Mouse (Mus musculus): ENCODE results near the gene Tjp1. TPM values are rescaled to one million over a fixed set of nuclear protein-coding genes. Genes with fewer than 3 reads are reported as not detected.

Gene Tjp1
- polyA plus RNA-seq, 1 experiment from 2014 or later = 19.7 TPM

- Histone ChIP-seq H3K27ac (ENCODE audit: low read length) (no peak overlapping the region), H3K9ac (ENCODE audit: low read length) (no peak overlapping the region), H3K4me1 (ENCODE audit: control insufficient read depth, insufficient read depth, low read length) (peaks cover 28% of the 10 kb centered on the region), H3K27me3 (ENCODE audit: control insufficient read depth, insufficient read depth, low read length) (no peaks in the 10 kb centered on the region), H3K36me3 (ENCODE audit: control insufficient read depth, insufficient read depth) (no peaks in the 10 kb centered on the region), H3K9me3 (replicated peaks; ENCODE audit: control insufficient read depth, low read length) (no peaks in the 10 kb centered on the region), H3K4me2 (ENCODE audit: low read depth, low read length) (no peak overlapping the region), H3K4me3 (ENCODE audit: low read length) (no peak overlapping the region)
- ATAC-seq (replicated peaks; ENCODE audit: extremely low read depth, insufficient read depth, low FRiP score) = no peak; the same call in 1 of the 2 replicates
- WGBS = 31% methylated on average over 2 of the region's 2 CpGs
Measured at GRCm38 (mm10) chr7:65456031-65456430, 71.5 kb downstream of the Tjp1 start.

GRCm38 (mm10) chr7:65455208-65455607 is 72.4 kb downstream of the Tjp1 start:
- Histone ChIP-seq H3K9me3 (replicated peaks; ENCODE audit: control insufficient read depth, low read length) (no peaks in the 10 kb centered on the region), H3K27ac (ENCODE audit: low read length) (no peak overlapping the region), H3K4me1 (ENCODE audit: control insufficient read depth, insufficient read depth, low read length) (peaks cover 19% of the 10 kb centered on the region), H3K36me3 (ENCODE audit: control insufficient read depth, insufficient read depth) (no peaks in the 10 kb centered on the region), H3K4me2 (ENCODE audit: low read depth, low read length) (no peak overlapping the region), H3K4me3 (ENCODE audit: low read length) (no peak overlapping the region), H3K27me3 (ENCODE audit: control insufficient read depth, insufficient read depth, low read length) (no peaks in the 10 kb centered on the region), H3K9ac (ENCODE audit: low read length) (no peak overlapping the region)
- 94% methylated on average over 3 of the region's 3 CpGs for WGBS
- no peak for ATAC-seq (replicated peaks; ENCODE audit: extremely low read depth, insufficient read depth, low FRiP score)

GRCm38 (mm10) chr7:65454269-65454668 is 73.3 kb downstream of the Tjp1 start:
- no peak for ATAC-seq (replicated peaks; ENCODE audit: extremely low read depth, insufficient read depth, low FRiP score)
- no peak overlapping the region for H3K4me2 ChIP-seq (ENCODE audit: low read depth, low read length)
- no peak overlapping the region for H3K27ac ChIP-seq (ENCODE audit: low read length)
- 38% methylated on average over 3 of the region's 3 CpGs for WGBS
- no peaks in the 10 kb centered on the region for H3K36me3 ChIP-seq (ENCODE audit: control insufficient read depth, insufficient read depth)
- H3K9ac ChIP-seq (ENCODE audit: low read length) = no peak overlapping the region
- H3K4me3 ChIP-seq (ENCODE audit: low read length) = no peak overlapping the region
- peaks cover 12% of the 10 kb centered on the region for H3K4me1 ChIP-seq (ENCODE audit: control insufficient read depth, insufficient read depth, low read length)
- H3K9me3 ChIP-seq (replicated peaks; ENCODE audit: control insufficient read depth, low read length) = no peaks in the 10 kb centered on the region; the same call in 1 of the 2 replicates
- H3K27me3 ChIP-seq (ENCODE audit: control insufficient read depth, insufficient read depth, low read length) = no peaks in the 10 kb centered on the region

- H3K4me2 ChIP-seq (ENCODE audit: low read depth, low read length) = no peak overlapping the region
- peaks cover 4% of the 10 kb centered on the region; the same call in 1 of the 2 replicates for H3K9me3 ChIP-seq (replicated peaks; ENCODE audit: control insufficient read depth, low read length)
- no peak overlapping the region for H3K27ac ChIP-seq (ENCODE audit: low read length)
- H3K4me3 ChIP-seq (ENCODE audit: low read length) = no peak overlapping the region
- H3K36me3 ChIP-seq (ENCODE audit: control insufficient read depth, insufficient read depth) = no peaks in the 10 kb centered on the region
- ATAC-seq (replicated peaks; ENCODE audit: extremely low read depth, insufficient read depth, low FRiP score) = no peak
- H3K9ac ChIP-seq (ENCODE audit: low read length) = no peak overlapping the region
- H3K4me1 ChIP-seq (ENCODE audit: control insufficient read depth, insufficient read depth, low read length) = peaks cover 4% of the 10 kb centered on the region; the same call in 1 of the 2 replicates
- WGBS = 69% methylated on average over 3 of the region's 3 CpGs
- no peaks in the 10 kb centered on the region for H3K27me3 ChIP-seq (ENCODE audit: control insufficient read depth, insufficient read depth, low read length)
Measured at GRCm38 (mm10) chr7:65452246-65452645, 75.3 kb downstream of the Tjp1 start.

- ATAC-seq (replicated peaks; ENCODE audit: extremely low read depth, insufficient read depth, low FRiP score) = no peak
- Histone ChIP-seq H3K4me1 (ENCODE audit: control insufficient read depth, insufficient read depth, low read length) (no peaks in the 10 kb centered on the region), H3K4me2 (ENCODE audit: low read depth, low read length) (no peak overlapping the region), H3K27me3 (ENCODE audit: control insufficient read depth, insufficient read depth, low read length) (no peaks in the 10 kb centered on the region), H3K36me3 (ENCODE audit: control insufficient read depth, insufficient read depth) (no peaks in the 10 kb centered on the region), H3K27ac (ENCODE audit: low read length) (no peak overlapping the region), H3K4me3 (ENCODE audit: low read length) (no peak overlapping the region), H3K9me3 (replicated peaks; ENCODE audit: control insufficient read depth, low read length) (peaks cover 4% of the 10 kb centered on the region; the same call in 1 of the 2 replicates), H3K9ac (ENCODE audit: low read length) (no peak overlapping the region)
- WGBS = 57% methylated on average over 5 of the region's 5 CpGs
Measured at GRCm38 (mm10) chr7:65450158-65450557, 77.4 kb downstream of the Tjp1 start.

GRCm38 (mm10) chr7:65441505-65441904 is 86.1 kb downstream of the Tjp1 start:
- Histone ChIP-seq H3K27me3 (ENCODE audit: control insufficient read depth, insufficient read depth, low read length) (no peaks in the 10 kb centered on the region), H3K36me3 (ENCODE audit: control insufficient read depth, insufficient read depth) (no peaks in the 10 kb centered on the region), H3K27ac (ENCODE audit: low read length) (no peak overlapping the region), H3K9ac (ENCODE audit: low read length) (no peak overlapping the region), H3K4me3 (ENCODE audit: low read length) (no peak overlapping the region), H3K4me1 (ENCODE audit: control insufficient read depth, insufficient read depth, low read length) (peaks cover 3% of the 10 kb centered on the region), H3K4me2 (ENCODE audit: low read depth, low read length) (no peak overlapping the region), H3K9me3 (replicated peaks; ENCODE audit: control insufficient read depth, low read length) (no peaks in the 10 kb centered on the region)
- no peak for ATAC-seq (replicated peaks; ENCODE audit: extremely low read depth, insufficient read depth, low FRiP score)
- WGBS = 80% methylated on average over 4 of the region's 4 CpGs

GRCm38 (mm10) chr7:65439518-65439917 is 88.1 kb downstream of the Tjp1 start:
- H3K4me1 ChIP-seq (ENCODE audit: control insufficient read depth, insufficient read depth, low read length) = peaks cover 3% of the 10 kb centered on the region
- WGBS = 45% methylated on average over 8 of the region's 8 CpGs
- no peaks in the 10 kb centered on the region for H3K9me3 ChIP-seq (replicated peaks; ENCODE audit: control insufficient read depth, low read length)
- H3K27ac ChIP-seq (ENCODE audit: low read length) = no peak overlapping the region
- H3K4me2 ChIP-seq (ENCODE audit: low read depth, low read length) = no peak overlapping the region
- no peak overlapping the region for H3K9ac ChIP-seq (ENCODE audit: low read length)
- H3K36me3 ChIP-seq (ENCODE audit: control insufficient read depth, insufficient read depth) = no peaks in the 10 kb centered on the region
- no peak for ATAC-seq (replicated peaks; ENCODE audit: extremely low read depth, insufficient read depth, low FRiP score)
- no peaks in the 10 kb centered on the region for H3K27me3 ChIP-seq (ENCODE audit: control insufficient read depth, insufficient read depth, low read length)
- H3K4me3 ChIP-seq (ENCODE audit: low read length) = no peak overlapping the region

- Histone ChIP-seq H3K36me3 (ENCODE audit: control insufficient read depth, insufficient read depth) (no peaks in the 10 kb centered on the region), H3K9ac (ENCODE audit: low read length) (no peak overlapping the region), H3K27ac (ENCODE audit: low read length) (no peak overlapping the region), H3K9me3 (replicated peaks; ENCODE audit: control insufficient read depth, low read length) (no peaks in the 10 kb centered on the region), H3K27me3 (ENCODE audit: control insufficient read depth, insufficient read depth, low read length) (no peaks in the 10 kb centered on the region), H3K4me2 (ENCODE audit: low read depth, low read length) (no peak overlapping the region), H3K4me1 (ENCODE audit: control insufficient read depth, insufficient read depth, low read length) (peaks cover 3% of the 10 kb centered on the region), H3K4me3 (ENCODE audit: low read length) (no peak overlapping the region)
- WGBS = 69% methylated on average over 5 of the region's 5 CpGs
- ATAC-seq (replicated peaks; ENCODE audit: extremely low read depth, insufficient read depth, low FRiP score) = no peak
Measured at GRCm38 (mm10) chr7:65438146-65438545, 89.4 kb downstream of the Tjp1 start.

- H3K4me3 ChIP-seq (ENCODE audit: low read length) = no peak overlapping the region
- ATAC-seq (replicated peaks; ENCODE audit: extremely low read depth, insufficient read depth, low FRiP score) = no peak
- H3K9me3 ChIP-seq (replicated peaks; ENCODE audit: control insufficient read depth, low read length) = no peaks in the 10 kb centered on the region
- H3K9ac ChIP-seq (ENCODE audit: low read length) = no peak overlapping the region
- WGBS = 88% methylated on average over 3 of the region's 3 CpGs
- H3K4me2 ChIP-seq (ENCODE audit: low read depth, low read length) = no peak overlapping the region
- H3K4me1 ChIP-seq (ENCODE audit: control insufficient read depth, insufficient read depth, low read length) = peaks cover 3% of the 10 kb centered on the region
- no peaks in the 10 kb centered on the region for H3K36me3 ChIP-seq (ENCODE audit: control insufficient read depth, insufficient read depth)
- no peak overlapping the region for H3K27ac ChIP-seq (ENCODE audit: low read length)
- H3K27me3 ChIP-seq (ENCODE audit: control insufficient read depth, insufficient read depth, low read length) = no peaks in the 10 kb centered on the region
Measured at GRCm38 (mm10) chr7:65436921-65437320, 90.7 kb downstream of the Tjp1 start.
